Mouse (Mus musculus): ENCODE measurements around the gene Anxa2.

DNA sequence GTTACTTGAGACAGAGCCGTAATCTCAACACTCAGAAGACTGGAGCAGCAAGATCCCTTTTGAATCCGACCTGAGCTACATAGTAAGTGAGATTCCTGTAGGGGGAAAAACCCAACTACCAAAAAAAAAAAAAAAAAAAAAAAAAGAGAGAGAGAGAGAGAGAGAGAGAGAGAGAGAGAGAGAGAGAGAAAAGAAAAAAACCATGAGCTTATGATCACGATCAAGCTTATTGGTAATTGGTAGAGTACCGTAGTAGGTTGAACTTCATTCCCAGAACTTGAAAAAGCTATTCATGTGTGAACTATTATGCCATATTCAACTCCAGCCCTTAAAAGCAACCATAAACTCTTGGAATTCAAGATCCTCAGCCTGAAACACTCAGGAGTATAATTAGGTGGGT, 1.3 kb downstream of the Anxa2 start:
- TF ChIP-seq CTCF (IDR thresholded peaks at IDR 0.05; ENCODE audit: control insufficient read depth, insufficient read depth, insufficient read length) (no peak), MAX (IDR thresholded peaks at IDR 0.05) (no peak)
